Comparison of ENCODE assay signal across 12 mouse cellular contexts in genomic region chr12:107855547-107855946, GRCm38 (mm10).
"Had no signal": no experiment of that assay in that cellular context is flagged by ENCODE, and none has a peak within 500 bp of the region (broad histone marks: within the 10 kb centered on the region; RNA-seq: fewer than 3 reads in every experiment).

No protein-coding gene starts in this region.

- H3K9me3 ChIP-seq: kidney, embryonic 15.5 days; midbrain, embryonic 12.5 days; stomach, embryonic 15.5 days had no signal

- H3K4me2 ChIP-seq: kidney, embryonic 15.5 days; midbrain, embryonic 12.5 days; stomach, embryonic 15.5 days had no signal

- H3K9ac ChIP-seq: kidney, embryonic 15.5 days; liver, embryonic 14.5 days; midbrain, embryonic 12.5 days; stomach, embryonic 15.5 days had no signal

- H3K4me3 ChIP-seq: kidney, embryonic 15.5 days; left cerebral cortex, adult 2 months; midbrain, embryonic 12.5 days; stomach, embryonic 15.5 days had no signal

- H3K27ac ChIP-seq: kidney, embryonic 15.5 days; left cerebral cortex, adult 2 months; liver, embryonic 14.5 days; midbrain, embryonic 12.5 days; stomach, embryonic 15.5 days had no signal

- H3K36me3 ChIP-seq: kidney, embryonic 15.5 days; midbrain, embryonic 12.5 days; stomach, embryonic 15.5 days had no signal

- DNase-seq: kidney, adult 2 months; kidney, postnatal 14 days; lung, adult 18-20 months; right cerebral cortex, postnatal 14 days; thymus, adult 2 months; thymus, postnatal 25 days had no signal

- H3K27me3 ChIP-seq: stomach, embryonic 15.5 days had no signal

- ATAC-seq: midbrain, embryonic 16.5 days had no signal
